Comparison of ENCODE assay signal across 8 mouse cellular contexts in genomic region chr7:80044170-80044569, GRCm38 (mm10). TPM values are rescaled to one million over a fixed set of nuclear protein-coding genes. Genes with fewer than 3 reads are reported as not detected.
DNase-seq lines count a peak whose midpoint lies in the region; ATAC-seq and TF ChIP-seq lines count a peak whose summit lies in the region.

No protein-coding gene starts in this region.

- H3K9ac ChIP-seq in forebrain, embryonic 15.5 days (replicated peaks), result no peak overlapping the region
- H3K9ac ChIP-seq in forebrain, embryonic 11.5 days (ENCODE audit: low read length), result no peak overlapping the region
- no peak overlapping the region for H3K9ac ChIP-seq in MEL (ENCODE audit: control insufficient read depth, low read depth, low read length, poor library complexity, severe bottlenecking)
- no peak overlapping the region for H3K9ac ChIP-seq in intestine, embryonic 14.5 days (ENCODE audit: low read length)
- H3K9ac ChIP-seq in lung, embryonic 16.5 days (ENCODE audit: low read length), result no peak overlapping the region

- H3K9me3 ChIP-seq in forebrain, embryonic 15.5 days, result no peaks in the 10 kb centered on the region
- no peaks in the 10 kb centered on the region for H3K9me3 ChIP-seq in forebrain, embryonic 11.5 days (ENCODE audit: control insufficient read depth, low read length)
- H3K9me3 ChIP-seq in MEL (replicated peaks; ENCODE audit: insufficient read depth, low read length), result no peaks in the 10 kb centered on the region
- H3K9me3 ChIP-seq in intestine, embryonic 14.5 days (ENCODE audit: control insufficient read depth, low read length), result no peaks in the 10 kb centered on the region
- no peaks in the 10 kb centered on the region for H3K9me3 ChIP-seq in lung, embryonic 16.5 days (ENCODE audit: control insufficient read depth, low read length)

- DNase-seq in forebrain, embryonic 11.5 days (ENCODE audit: low spot score), result no peak
- no peak for DNase-seq in MEL (ENCODE audit: low read depth, low spot score)
- DNase-seq in intestine, embryonic 14.5 days (ENCODE audit: low spot score), result no peak
- no peak for DNase-seq in retina, postnatal 1 day
- DNase-seq in ovary, postnatal 10 days (ENCODE audit: low spot score), result no peak
- no peak for DNase-seq in spleen, postnatal 10 days (ENCODE audit: low spot score in 2 of 2)

- TF ChIP-seq RAD21 in MEL (IDR thresholded peaks at IDR 0.05; ENCODE audit: low read depth, low read length), result no peak

- H3K79me2 ChIP-seq in MEL (ENCODE audit: control insufficient read depth, insufficient read depth, low read length, poor library complexity), result peaks cover 2% of the 10 kb centered on the region; the same call in 1 of the 2 replicates

- no peak for ATAC-seq in forebrain, embryonic 15.5 days (replicated peaks)
- ATAC-seq in forebrain, embryonic 11.5 days (replicated peaks; ENCODE audit: low FRiP score), result no peak
- no peak for ATAC-seq in intestine, embryonic 14.5 days (replicated peaks; ENCODE audit: low FRiP score, low TSS enrichment, low read depth)
- peak; percentile 77 for ATAC-seq in lung, embryonic 16.5 days (ENCODE audit: low read depth)

- peaks cover 37% of the 10 kb centered on the region for H3K4me1 ChIP-seq in forebrain, embryonic 15.5 days
- H3K4me1 ChIP-seq in forebrain, embryonic 11.5 days (replicated peaks; ENCODE audit: control insufficient read depth, insufficient read depth, low read length), result peaks cover 3% of the 10 kb centered on the region
- H3K4me1 ChIP-seq in MEL (ENCODE audit: control insufficient read depth in 1 of 2, insufficient read depth in 2 of 2, low read length in 2 of 2), result no peaks in the 10 kb centered on the region; a peak in 1 of 4 replicates
- H3K4me1 ChIP-seq in intestine, embryonic 14.5 days (replicated peaks; ENCODE audit: control insufficient read depth, insufficient read depth, low read length), result peaks cover 28% of the 10 kb centered on the region
- H3K4me1 ChIP-seq in lung, embryonic 16.5 days (replicated peaks; ENCODE audit: control insufficient read depth, insufficient read depth, low read length), result peaks cover 32% of the 10 kb centered on the region

- no peak overlapping the region for H3K4me3 ChIP-seq in forebrain, embryonic 15.5 days
- H3K4me3 ChIP-seq in forebrain, embryonic 11.5 days (ENCODE audit: low read depth, low read length), result no peak overlapping the region
- H3K4me3 ChIP-seq in MEL (ENCODE audit: control insufficient read depth in 1 of 2, insufficient read depth in 1 of 2, low read depth in 2 of 2, low read length in 2 of 2), result no peak overlapping the region
- no peak overlapping the region for H3K4me3 ChIP-seq in intestine, embryonic 14.5 days (ENCODE audit: low read depth, low read length)
- H3K4me3 ChIP-seq in lung, embryonic 16.5 days (ENCODE audit: low read length), result no peak overlapping the region

- H3K36me3 ChIP-seq in forebrain, embryonic 15.5 days, result peaks cover 4% of the 10 kb centered on the region; the same call in 1 of the 2 replicates
- no peaks in the 10 kb centered on the region for H3K36me3 ChIP-seq in forebrain, embryonic 11.5 days (ENCODE audit: control insufficient read depth, insufficient read depth, low read length)
- no peaks in the 10 kb centered on the region; a peak in 1 of 4 replicates for H3K36me3 ChIP-seq in MEL (ENCODE audit: control insufficient read depth in 1 of 2, insufficient read depth in 2 of 2, low read length in 2 of 2)
- 0 out of 2 replicates have a peak, but pooled peaks cover 2% of the 10 kb centered on the region for H3K36me3 ChIP-seq in intestine, embryonic 14.5 days (ENCODE audit: control insufficient read depth, insufficient read depth, low read length)
- H3K36me3 ChIP-seq in lung, embryonic 16.5 days (ENCODE audit: control insufficient read depth, insufficient read depth, low read length), result no peaks in the 10 kb centered on the region

- TF ChIP-seq EP300 in MEL (IDR thresholded peaks at IDR 0.05; ENCODE audit: low read depth in 1 of 2, low read length in 2 of 2), result no peak

- no peak overlapping the region for H3K4me2 ChIP-seq in forebrain, embryonic 15.5 days (replicated peaks)
- H3K4me2 ChIP-seq in forebrain, embryonic 11.5 days (ENCODE audit: low read depth, low read length, severe bottlenecking), result no peak overlapping the region
- no peak overlapping the region for H3K4me2 ChIP-seq in intestine, embryonic 14.5 days (ENCODE audit: low read length)
- H3K4me2 ChIP-seq in lung, embryonic 16.5 days (ENCODE audit: low read depth, low read length), result no peak overlapping the region

- TF ChIP-seq POLR2A in MEL (IDR thresholded peaks at IDR 0.05; ENCODE audit: control insufficient read depth in 1 of 2, insufficient read depth in 1 of 2, low read depth in 1 of 2, low read length in 2 of 2, poor library complexity in 1 of 2), result no peak

- peak overlapping the region; percentile 54; the same call in 1 of the 2 replicates for H3K27ac ChIP-seq in forebrain, embryonic 15.5 days (replicated peaks)
- H3K27ac ChIP-seq in forebrain, embryonic 11.5 days (ENCODE audit: low read depth, low read length), result no peak overlapping the region
- H3K27ac ChIP-seq in MEL (ENCODE audit: control insufficient read depth, low read depth, low read length), result peak overlapping the region; percentile 15
- peak overlapping the region; percentile 19; the same call in 1 of the 2 replicates for H3K27ac ChIP-seq in intestine, embryonic 14.5 days (ENCODE audit: low read depth)
- H3K27ac ChIP-seq in lung, embryonic 16.5 days (ENCODE audit: low read length), result peak overlapping the region; percentile 72

- H3K27me3 ChIP-seq in forebrain, embryonic 15.5 days, result no peaks in the 10 kb centered on the region
- no peaks in the 10 kb centered on the region for H3K27me3 ChIP-seq in forebrain, embryonic 11.5 days (ENCODE audit: control insufficient read depth, insufficient read depth, low read length)
- H3K27me3 ChIP-seq in MEL (ENCODE audit: control insufficient read depth in 1 of 2, insufficient read depth in 2 of 2, low read length in 2 of 2), result no peaks in the 10 kb centered on the region
- no peaks in the 10 kb centered on the region for H3K27me3 ChIP-seq in intestine, embryonic 14.5 days (replicated peaks; ENCODE audit: control insufficient read depth, insufficient read depth, low read length)
- no peaks in the 10 kb centered on the region for H3K27me3 ChIP-seq in lung, embryonic 16.5 days (ENCODE audit: control insufficient read depth, insufficient read depth, low read depth, low read length)

- TF ChIP-seq CTCF in MEL (IDR thresholded peaks at IDR 0.05 in 2 of 3, conservative IDR thresholded peaks at IDR 0.05 in 1 of 3; ENCODE audit: control insufficient read depth in 1 of 3, insufficient read depth in 1 of 3, low read depth in 2 of 3, low read length in 3 of 3, poor library complexity in 1 of 3, severe bottlenecking in 1 of 3), result no peak

- 83% methylated on average over 7 of the region's 7 CpGs for WGBS in forebrain, embryonic 15.5 days
- WGBS in forebrain, embryonic 11.5 days, result 78% methylated on average over 7 of the region's 7 CpGs
- WGBS in intestine, embryonic 14.5 days, result 34% methylated on average over 7 of the region's 7 CpGs
- 28% methylated on average over 7 of the region's 7 CpGs for WGBS in lung, embryonic 16.5 days

TF ChIP-seq in MEL, 35 proteins besides CTCF, POLR2A, EP300 and RAD21:
- TF ChIP-seq MAZ (IDR thresholded peaks at IDR 0.05; ENCODE audit: low read depth, low read length), result no peak
- no peak for TF ChIP-seq POLR2AphosphoS2 (IDR thresholded peaks at IDR 0.05; ENCODE audit: low read length)
- no peak for TF ChIP-seq E2F4 (IDR thresholded peaks at IDR 0.05; ENCODE audit: borderline replicate concordance, low read depth, low read length)
- TF ChIP-seq BHLHE40 (IDR thresholded peaks at IDR 0.05; ENCODE audit: borderline replicate concordance, low read depth, low read length), result no peak
- 0 out of 2 replicates have a peak, but pooled peaks have one; percentile 4 for TF ChIP-seq TAL1 (IDR thresholded peaks at IDR 0.05; ENCODE audit: low read length)
- no peak for TF ChIP-seq MXI1 (IDR thresholded peaks at IDR 0.05; ENCODE audit: low read depth, low read length)
- no peak for TF ChIP-seq NRF1 (IDR thresholded peaks at IDR 0.05; ENCODE audit: insufficient read depth, low read depth, low read length, poor library complexity, severe bottlenecking)

RNA-seq across cellular contexts. Expression of gene Zfp710, which starts 19.6 kb away (rescaled TPM):
- 21.1 and 22.1 TPM in 2 replicates for polyA plus RNA-seq in forebrain, embryonic 15.5 days (2015; fragmentation: Nextera tagmentation; extraction: Ambion mirVana)
- polyA plus RNA-seq in forebrain, embryonic 11.5 days (2014; fragmentation: Nextera tagmentation; extraction: Ambion mirVana), result 27.9 and 33.0 TPM in 2 replicates
- total RNA-seq in MEL (2012; rRNA removed), result 11.8 and 14.8 TPM in 2 replicates
- polyA plus RNA-seq in MEL (2012; ENCODE audit: insufficient read depth in 1 of 2, insufficient read length in 2 of 2, low read depth in 1 of 2, low replicate concordance in 2 of 2, missing spikeins in 1 of 2), result 10 to 100 TPM in 1 of 2 experiments, not detected in 1; 19.1 TPM
- 16.9 and 18.9 TPM in 2 replicates for polyA plus RNA-seq in intestine, embryonic 14.5 days (2014; fragmentation: Nextera tagmentation; extraction: Ambion mirVana)
- 17.7 and 18.6 TPM in 2 replicates for polyA plus RNA-seq in lung, embryonic 16.5 days (2015; fragmentation: Nextera tagmentation; extraction: Ambion mirVana)
